Mouse (Mus musculus): Measurements from ENCODE around the gene Prkcg.

GRCm38 (mm10) chr7:3338286-3338935 lies 49.4 kb downstream of the Prkcg start:
- TF ChIP-seq CTCF (IDR thresholded peaks at IDR 0.05; ENCODE audit: borderline replicate concordance, extremely low read depth, insufficient read depth, insufficient read length) (no peak), POLR2A (IDR thresholded peaks at IDR 0.05; ENCODE audit: borderline replicate concordance, extremely low read depth, insufficient read depth, insufficient read length, poor library complexity, severe bottlenecking) (no peak)
